Mouse (Mus musculus) natural killer cell, adult 2 months (primary cell): ENCODE measurements around the gene Vps45.
"Not testable (repeated sequence)": the region's sequence is repeated elsewhere in the genome, so short reads cannot be mapped to it uniquely, and the experiment has no call there.

ENCODE experiments used
- DNase-seq, 2 experiments: peaks; one replicate each; pipeline ENCODE4 v3.0.0; 2022; ENCODE audit warnings: low spot score in 2 of 2

Gene Vps45

GRCm38 (mm10) chr3:95972873-95973634, 85.2 kb downstream of the Vps45 start:
- peak; percentile 24 to 77 for DNase-seq

- peak in 1 of 2 experiments; percentile 51 for DNase-seq
Measured at GRCm38 (mm10) chr3:95972251-95972872, 85.9 kb downstream of the Vps45 start.

GRCm38 (mm10) chr3:95970661-95971060, 87.6 kb downstream of the Vps45 start:
- DNase-seq, result not testable (repeated sequence)

- DNase-seq, result no peak
Measured at GRCm38 (mm10) chr3:95969277-95969676, 89.0 kb downstream of the Vps45 start.

- DNase-seq, result peak in 1 of 2 experiments; percentile 50
Measured at GRCm38 (mm10) chr3:95965518-95966451, 92.5 kb downstream of the Vps45 start.

- DNase-seq, result peak in 1 of 2 experiments; percentile 51
Measured at GRCm38 (mm10) chr3:95963681-95964080, 94.6 kb downstream of the Vps45 start.

GRCm38 (mm10) chr3:95963230-95963629, 95.0 kb downstream of the Vps45 start:
- no peak for DNase-seq

GRCm38 (mm10) chr3:95962182-95962581, 96.1 kb downstream of the Vps45 start:
- not testable (repeated sequence) for DNase-seq

- DNase-seq, result no peak
Measured at GRCm38 (mm10) chr3:95959807-95960206, 98.5 kb downstream of the Vps45 start.

GRCm38 (mm10) chr3:95959082-95959481, 99.2 kb downstream of the Vps45 start:
- DNase-seq, result peak; percentile 30 to 50

- DNase-seq, result no peak
Measured at GRCm38 (mm10) chr3:95957359-95958148, 100.7 kb downstream of the Vps45 start.

GRCm38 (mm10) chr3:95955318-95955717, 102.9 kb downstream of the Vps45 start:
- DNase-seq, result no peak

- DNase-seq, result not testable (repeated sequence)
Measured at GRCm38 (mm10) chr3:95954648-95955173, 103.6 kb downstream of the Vps45 start.

- DNase-seq, result no peak
Measured at GRCm38 (mm10) chr3:95953522-95953921, 104.7 kb downstream of the Vps45 start.

- DNase-seq, result no peak
Measured at GRCm38 (mm10) chr3:95953023-95953422, 105.2 kb downstream of the Vps45 start.

GRCm38 (mm10) chr3:95951566-95951965, 106.7 kb downstream of the Vps45 start:
- DNase-seq, result not testable (repeated sequence)

- DNase-seq, result peak; percentile 89 to 90
Measured at GRCm38 (mm10) chr3:95950763-95951551, 107.3 kb downstream of the Vps45 start.
